Mouse (Mus musculus): Measurements from ENCODE around the gene Slco6d1. TPM values are rescaled to one million over a fixed set of nuclear protein-coding genes. Genes with fewer than 3 reads are reported as not detected.
"Not testable (repeated sequence)": the region's sequence is repeated elsewhere in the genome, so short reads cannot be mapped to it uniquely, and the experiment has no call there.

Gene Slco6d1
- not detected in 2 replicates for polyA plus RNA-seq (2012; rRNA removed)

DNA sequence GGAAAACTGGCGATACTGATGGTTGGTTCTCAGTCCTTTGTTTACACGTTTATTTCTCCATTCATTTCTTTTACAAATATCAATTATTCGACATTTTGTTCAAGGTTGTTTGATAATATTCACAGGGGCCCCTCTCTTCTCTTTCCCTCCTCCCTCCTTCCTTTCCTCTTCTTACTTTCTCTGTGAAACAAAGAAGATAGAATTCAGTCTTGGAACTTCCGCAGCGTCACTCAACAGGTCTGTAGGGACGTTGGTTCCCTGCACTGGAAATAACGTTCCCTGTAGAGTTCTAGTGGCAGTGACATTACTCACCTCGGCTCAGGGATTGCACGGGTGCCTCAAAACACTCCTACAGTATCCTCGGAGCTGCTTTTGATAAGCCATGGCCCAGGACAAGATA is at the start of gene Slco6d1:
Gene Slco6d1, plus strand, starts transcription at position 301 of the 400 bp plus-strand sequence.
- DNase-seq (ENCODE audit: low spot score): no peak

DNA sequence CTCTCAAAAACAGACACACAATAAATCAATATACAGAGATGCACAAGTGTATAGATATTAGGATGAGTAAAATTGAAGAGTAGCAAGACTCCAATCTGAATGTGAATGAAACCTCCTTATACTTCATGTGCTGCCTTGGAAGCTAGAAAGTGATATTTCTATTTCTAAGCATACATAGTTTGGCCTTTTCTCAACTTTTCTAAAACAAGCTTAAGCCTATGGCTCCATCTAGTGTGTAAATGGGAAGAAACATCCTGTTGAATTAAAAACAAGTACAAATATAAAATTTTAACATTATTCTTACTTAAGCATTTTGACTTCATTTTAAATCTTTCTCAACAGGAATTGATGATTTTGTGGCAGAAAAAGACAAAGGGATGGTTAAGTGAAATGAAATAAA is 28.9 kb upstream of the Slco6d1 start:
- no peak for DNase-seq (ENCODE audit: low spot score)

- DNase-seq (ENCODE audit: low spot score): no peak
Observed at GRCm38 (mm10) chr1:98447929-98448328, 27.0 kb downstream of the Slco6d1 start.

DNA sequence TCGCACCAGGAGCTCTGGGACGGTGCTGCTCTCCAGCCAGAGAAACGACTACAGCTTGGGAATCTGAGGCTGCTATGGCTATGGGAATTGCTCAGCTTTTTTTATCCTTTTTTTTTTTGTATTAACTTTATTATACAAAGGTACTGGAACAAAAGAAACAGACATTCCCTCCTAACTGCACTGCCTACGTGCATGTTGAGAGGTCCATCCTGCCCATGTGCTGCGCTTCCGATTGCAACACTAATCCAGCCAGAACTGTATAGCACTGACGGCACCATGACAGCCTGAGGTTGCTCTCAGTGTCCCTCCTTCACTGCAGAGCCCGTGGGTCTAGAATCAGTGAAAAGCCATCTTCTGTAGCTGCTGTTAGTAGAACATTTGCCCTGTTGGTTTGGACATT is 38.3 kb downstream of the Slco6d1 start:
- not testable (repeated sequence) for DNase-seq (ENCODE audit: low spot score)

GRCm38 (mm10) chr1:98476381-98476780 is 55.5 kb downstream of the Slco6d1 start:
- not testable (repeated sequence) for DNase-seq (ENCODE audit: low spot score)

DNA sequence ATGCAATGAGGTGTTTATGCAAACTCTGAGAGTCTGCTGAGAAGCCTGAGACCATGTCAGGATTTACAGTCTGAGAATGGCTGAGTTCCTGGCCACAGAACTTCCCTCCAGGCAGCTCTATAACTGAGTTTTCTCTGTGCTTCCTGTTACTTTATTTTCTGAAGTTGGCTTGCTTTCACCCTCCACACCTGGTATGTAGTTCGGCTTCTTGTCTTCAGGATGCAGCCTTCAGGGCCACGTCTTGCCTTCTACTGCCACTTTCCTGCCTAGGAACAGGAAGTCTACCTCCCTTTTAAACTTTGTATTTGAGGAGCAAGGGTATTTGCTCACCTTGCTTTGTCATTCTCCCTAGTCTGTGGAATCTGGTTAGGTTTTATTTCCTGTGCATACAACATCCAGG is 58.3 kb downstream of the Slco6d1 start:
- no peak for DNase-seq (ENCODE audit: low spot score)

GRCm38 (mm10) chr1:98505982-98506381 is 85.1 kb downstream of the Slco6d1 start:
- DNase-seq (ENCODE audit: low spot score): no peak

- no peak for DNase-seq (ENCODE audit: low spot score)
Observed at GRCm38 (mm10) chr1:98522977-98523376, 102.1 kb downstream of the Slco6d1 start.

- no peak for DNase-seq (ENCODE audit: low spot score)
Observed at GRCm38 (mm10) chr1:98523537-98523936, 102.6 kb downstream of the Slco6d1 start.

GRCm38 (mm10) chr1:98528368-98528767 is 107.4 kb downstream of the Slco6d1 start:
- not testable (repeated sequence) for DNase-seq (ENCODE audit: low spot score)

- DNase-seq (ENCODE audit: low spot score): no peak
Observed at GRCm38 (mm10) chr1:98545372-98545771, 124.4 kb downstream of the Slco6d1 start.

- no peak for DNase-seq (ENCODE audit: low spot score)
Observed at GRCm38 (mm10) chr1:98554388-98554787, 133.5 kb downstream of the Slco6d1 start.

GRCm38 (mm10) chr1:98565701-98566100 is 144.8 kb downstream of the Slco6d1 start:
- DNase-seq (ENCODE audit: low spot score): no peak
